Mouse (Mus musculus) heart, postnatal 14 days (tissue): ENCODE results near the gene Dnah12. TPM values are rescaled to one million over a fixed set of nuclear protein-coding genes. Genes with fewer than 3 reads are reported as not detected.
"Not testable (repeated sequence)": the region's sequence is repeated elsewhere in the genome, so short reads cannot be mapped to it uniquely, and the experiment has no call there.

ENCODE experiments used
- DNase-seq, 2 experiments: peaks; one replicate each; pipeline ENCODE4 v3.0.0; 2021 to 2022
- intact Hi-C: fragments of 180-260 bp; cut with DNase I; formaldehyde crosslinking; loops from one replicate; pipeline ENCODE4 v1.15.1; 2025
- long read RNA-seq, 2 experiments: library from polyadenylated mRNA; stranded (forward); transcript quantifications; one replicate each; pipeline ENCODE4 v2.0.0; 2021
- total RNA-seq, 2 experiments: library from RNA; stranded (reverse); gene quantifications; 2 replicates each; pipeline ENCODE4 v1.2.3; 2021

Gene Dnah12
- under 1 TPM; 0.12 to 0.22 TPM for total RNA-seq
- long read RNA-seq, experiment 1, result 0 reads
- long read RNA-seq, experiment 2, result 0 reads

GRCm38 (mm10) chr14:26692974-26693373 is at the start of gene Dnah12:
Gene Dnah12 (plus strand): TSS chr14:26693274.
- intact Hi-C loops, result no loop called here
- no peak for DNase-seq

- intact Hi-C loops, result no loop called here
- DNase-seq, result peak in 1 of 2 experiments; percentile 13
Measured at GRCm38 (mm10) chr14:26645989-26646650, 47.0 kb upstream of the Dnah12 start.

- DNase-seq, result no peak
- intact Hi-C loops, result no loop called here
Measured at GRCm38 (mm10) chr14:26647811-26648210, 45.3 kb upstream of the Dnah12 start.

GRCm38 (mm10) chr14:26651901-26652300 is 41.2 kb upstream of the Dnah12 start:
- intact Hi-C loops, result no loop called here
- no peak for DNase-seq

DNA sequence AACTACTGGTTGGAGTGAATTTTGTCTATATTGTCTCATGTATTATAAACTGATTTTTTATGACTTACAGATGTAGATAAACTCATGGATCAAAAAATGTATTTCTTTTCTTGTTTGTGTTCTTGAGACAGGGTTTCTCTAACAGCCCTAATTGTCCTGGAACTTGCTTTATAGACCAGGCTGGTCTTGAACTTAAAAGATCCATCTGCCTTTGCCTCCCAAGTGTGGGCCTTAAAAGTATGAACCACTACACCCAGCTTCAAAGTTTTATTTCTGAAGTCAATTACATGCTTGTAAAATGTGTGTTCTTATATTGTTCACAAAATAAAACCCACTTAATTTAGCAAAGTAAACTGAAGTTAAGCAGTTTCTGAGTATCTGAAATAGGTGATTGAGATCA is 34.9 kb upstream of the Dnah12 start:
- DNase-seq, result no peak
- intact Hi-C loops, result no loop called here

GRCm38 (mm10) chr14:26660233-26660632 is 32.8 kb upstream of the Dnah12 start:
- no peak for DNase-seq
- intact Hi-C loops, result no loop called here

DNA sequence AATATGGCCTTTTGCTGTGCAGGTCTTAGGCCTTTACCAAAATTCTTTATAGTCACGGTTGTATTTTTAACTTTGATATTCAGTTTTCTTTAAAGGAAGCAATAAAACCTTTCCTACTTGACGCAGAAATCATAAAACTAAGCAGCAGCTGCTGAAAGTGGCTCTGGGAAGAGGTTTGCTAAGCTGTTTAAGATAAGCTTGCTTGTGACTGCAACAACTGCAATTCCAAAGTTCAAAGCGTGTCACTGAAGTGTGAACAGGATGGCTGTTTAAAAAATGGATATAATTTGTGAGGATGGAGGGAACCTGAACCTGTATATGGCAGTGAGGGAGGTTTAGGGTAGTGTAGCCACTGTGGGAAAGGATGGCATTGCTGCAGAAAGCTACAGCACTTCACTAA is 31.1 kb upstream of the Dnah12 start:
- intact Hi-C loops, result no loop called here
- no peak for DNase-seq

DNA sequence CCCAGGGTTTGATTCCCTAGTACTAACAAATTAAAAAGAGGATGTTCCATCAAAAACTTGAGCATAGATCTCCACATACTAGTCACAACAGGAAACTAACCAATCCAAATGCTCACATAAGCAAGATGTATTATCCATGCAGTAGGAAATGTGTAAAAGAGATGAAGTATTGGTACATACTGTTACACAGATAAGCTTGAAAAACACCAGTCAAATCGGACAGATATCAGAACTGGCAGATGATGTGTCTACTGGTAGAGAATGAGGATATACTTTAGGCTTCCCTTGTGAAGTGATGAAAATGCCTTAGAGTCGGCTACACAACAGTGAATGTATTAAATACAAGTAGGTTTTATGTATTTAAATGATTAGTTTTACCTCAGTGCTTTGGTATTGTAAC is 30.6 kb upstream of the Dnah12 start:
- intact Hi-C loops, result no loop called here
- no peak for DNase-seq

- intact Hi-C loops, result no loop called here
- no peak for DNase-seq
Measured at GRCm38 (mm10) chr14:26663851-26664250, 29.2 kb upstream of the Dnah12 start.

DNA sequence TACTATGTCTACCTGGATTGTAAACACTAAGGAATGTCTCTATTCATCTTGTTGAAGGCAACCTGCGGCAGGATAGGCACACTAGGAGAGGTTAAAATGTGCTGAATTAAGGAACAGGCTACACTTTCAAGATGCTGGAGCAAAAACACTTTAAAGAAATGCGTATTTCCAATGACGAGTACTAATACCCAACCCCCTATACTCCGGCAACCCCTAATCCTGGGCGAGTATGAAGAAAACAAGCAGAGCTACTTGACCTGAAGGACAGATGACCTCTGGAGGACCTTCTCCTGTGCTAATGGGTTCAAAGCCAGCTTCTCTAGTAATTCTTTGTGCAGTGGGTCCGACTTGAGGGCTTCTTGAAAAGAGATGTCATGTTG is 25.1 kb upstream of the Dnah12 start:
- intact Hi-C loops, result loop anchor here (2.0 kb wide), 1 partner anchor 31 kb away; no protein-coding TSS in a partner anchor
- no peak for DNase-seq

DNA sequence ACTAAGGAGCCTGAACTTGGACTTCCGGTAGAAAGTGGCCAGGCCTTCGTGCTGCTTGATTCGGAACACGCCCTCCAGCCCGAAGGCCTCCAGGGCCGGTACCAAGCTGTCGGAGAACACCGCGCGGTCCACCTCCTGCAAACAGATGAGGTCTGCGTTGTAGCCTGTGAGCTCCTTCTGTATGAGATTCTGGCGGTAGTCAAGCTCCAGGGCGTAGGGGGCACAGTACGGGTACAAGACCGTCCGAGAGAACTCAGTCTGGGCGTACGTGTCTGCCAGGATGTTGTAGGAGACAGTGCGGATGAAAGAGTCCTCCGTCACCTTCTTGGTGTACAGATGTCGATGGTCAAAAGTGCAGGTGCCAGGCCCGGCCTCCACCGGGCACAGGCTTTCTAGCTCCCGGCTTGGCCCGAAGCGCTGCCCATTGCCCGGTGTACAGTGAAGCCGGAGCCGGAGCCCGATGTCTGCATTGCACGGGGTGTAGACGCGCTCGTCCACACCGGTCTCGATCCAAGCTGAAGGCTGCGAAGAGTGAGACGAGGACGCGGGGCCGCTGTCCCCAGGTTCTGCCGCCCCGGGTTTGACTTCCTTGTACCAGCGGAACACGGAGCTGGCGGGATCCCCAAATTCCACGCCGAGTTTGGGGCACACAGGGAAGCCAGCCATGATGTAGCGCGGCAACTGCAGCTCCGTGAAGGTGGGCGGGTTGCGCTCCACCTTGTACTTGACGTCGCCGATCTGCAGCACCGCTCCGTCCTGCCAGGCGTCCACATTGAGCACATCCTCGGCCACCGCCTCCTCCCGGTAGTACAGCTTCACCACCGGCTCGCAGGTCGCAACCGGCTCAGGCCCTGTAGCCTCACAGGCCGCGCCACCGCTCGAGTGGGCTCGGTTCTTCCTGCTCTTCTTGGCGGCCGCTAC is 24.4 kb upstream of the Dnah12 start:
- DNase-seq, result peak; percentile 37 to 55
- intact Hi-C loops, result loop anchor here (2.0 kb wide), 1 partner anchor 32 kb away; no protein-coding TSS in a partner anchor

DNA sequence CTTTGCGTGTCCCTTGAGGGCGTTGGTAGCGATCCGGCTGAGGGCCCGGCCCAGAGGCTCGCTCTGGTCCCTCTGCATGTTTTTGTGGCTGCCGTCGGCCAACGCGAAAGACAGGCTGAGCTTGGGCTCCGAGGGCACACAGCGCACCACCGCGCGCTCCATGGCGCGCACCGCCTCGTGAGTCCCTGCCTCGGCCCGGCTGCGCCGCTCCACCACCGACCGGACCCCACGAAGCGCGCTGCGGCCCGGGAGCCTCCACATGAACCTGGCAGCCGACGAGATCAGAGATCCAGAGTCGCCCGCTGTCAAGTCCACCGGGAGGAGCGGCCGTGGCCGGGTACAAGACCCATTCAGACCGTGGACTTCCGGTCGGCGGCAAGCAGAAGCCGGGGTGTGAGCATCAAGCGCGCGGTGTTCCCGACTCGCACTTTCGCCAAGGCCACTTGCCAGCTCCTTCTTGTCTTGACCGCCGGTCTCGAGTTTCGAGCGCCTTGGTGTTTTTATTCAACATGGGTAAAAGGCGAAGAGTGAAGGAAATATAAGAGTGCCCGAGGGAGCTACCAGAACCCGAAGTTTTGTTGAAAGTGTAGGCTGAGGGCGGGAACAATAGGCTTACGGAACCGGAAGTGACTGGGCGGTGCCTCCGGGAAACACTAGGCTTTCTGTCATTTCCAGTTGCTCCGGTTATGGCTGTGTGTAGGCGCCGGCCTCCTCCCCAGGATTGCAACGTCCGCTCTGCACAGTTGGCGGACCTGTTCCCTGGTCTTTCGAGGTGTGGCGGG is 23.6 kb upstream of the Dnah12 start, which contains the start of gene Pde12:
TSS of gene Pde12 (minus strand) at position 592 of the 782 bp plus-strand sequence.
- peak; percentile 84 to 86 for DNase-seq
- intact Hi-C loops, result loop anchor here (2.0 to 10.0 kb wide), 3 partner anchors 33 to 425 kb away; partner anchors contain the start of gene Appl1

DNA sequence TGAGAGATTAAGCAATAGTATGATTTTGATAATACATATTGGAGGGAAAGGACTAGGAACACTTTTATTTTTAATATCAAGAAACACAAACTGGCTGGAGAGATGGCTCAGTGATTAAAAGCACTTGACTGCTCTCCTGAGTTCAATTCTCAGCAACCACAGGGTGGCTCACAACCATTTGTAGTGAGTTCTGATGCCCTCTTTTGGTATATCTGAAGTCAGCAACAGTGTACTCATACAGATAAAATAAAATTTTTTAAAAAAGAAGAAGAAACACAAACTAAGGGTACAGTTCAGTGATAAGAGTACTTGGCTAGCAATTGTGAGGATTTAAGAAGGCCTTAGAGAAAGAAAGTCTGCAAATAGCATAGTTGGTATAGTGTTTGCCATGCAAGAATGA is 22.1 kb upstream of the Dnah12 start:
- intact Hi-C loops, result loop anchor here (10.0 kb wide), 2 partner anchors 304 to 424 kb away; partner anchors contain the start of gene Appl1
- DNase-seq, result no peak

GRCm38 (mm10) chr14:26671870-26672615 is 21.0 kb upstream of the Dnah12 start:
- intact Hi-C loops, result loop anchor here (10.0 kb wide), 2 partner anchors 303 to 423 kb away; partner anchors contain the start of gene Appl1
- not testable (repeated sequence) for DNase-seq

- intact Hi-C loops, result loop anchor here (10.0 kb wide), 2 partner anchors 300 to 420 kb away; partner anchors contain the start of gene Appl1
- not testable (repeated sequence) for DNase-seq
Measured at GRCm38 (mm10) chr14:26674476-26675169, 18.5 kb upstream of the Dnah12 start.

DNA sequence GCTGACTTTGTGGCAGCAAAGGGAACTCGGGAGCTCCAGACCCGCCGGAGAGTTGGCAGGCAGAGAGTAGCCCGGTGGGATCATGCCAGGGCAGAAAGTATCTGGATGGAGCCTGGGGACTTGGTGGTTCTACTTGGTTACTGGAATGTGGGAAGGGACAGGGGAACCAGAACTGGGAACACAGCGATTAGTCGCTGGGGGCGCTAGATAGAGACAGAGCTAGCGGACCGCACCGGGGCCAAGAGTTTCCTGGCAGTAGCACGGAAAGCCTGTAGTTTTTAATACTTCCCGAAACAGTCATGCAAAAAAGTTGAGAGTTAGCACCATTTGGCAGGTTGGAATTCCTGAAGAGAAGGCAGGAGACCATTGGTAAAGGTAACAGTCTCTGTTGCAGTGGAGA is 17.7 kb upstream of the Dnah12 start:
- DNase-seq, result peak; percentile 36 to 58
- intact Hi-C loops, result loop anchor here (10.0 kb wide), 2 partner anchors 299 to 419 kb away; partner anchors contain the start of gene Appl1

GRCm38 (mm10) chr14:26675791-26676190 is 17.3 kb upstream of the Dnah12 start:
- intact Hi-C loops, result loop anchor here (10.0 kb wide), 2 partner anchors 299 to 419 kb away; partner anchors contain the start of gene Appl1
- no peak for DNase-seq

GRCm38 (mm10) chr14:26690727-26691126 is 2.3 kb upstream of the Dnah12 start:
- intact Hi-C loops, result no loop called here
- no peak for DNase-seq

DNA sequence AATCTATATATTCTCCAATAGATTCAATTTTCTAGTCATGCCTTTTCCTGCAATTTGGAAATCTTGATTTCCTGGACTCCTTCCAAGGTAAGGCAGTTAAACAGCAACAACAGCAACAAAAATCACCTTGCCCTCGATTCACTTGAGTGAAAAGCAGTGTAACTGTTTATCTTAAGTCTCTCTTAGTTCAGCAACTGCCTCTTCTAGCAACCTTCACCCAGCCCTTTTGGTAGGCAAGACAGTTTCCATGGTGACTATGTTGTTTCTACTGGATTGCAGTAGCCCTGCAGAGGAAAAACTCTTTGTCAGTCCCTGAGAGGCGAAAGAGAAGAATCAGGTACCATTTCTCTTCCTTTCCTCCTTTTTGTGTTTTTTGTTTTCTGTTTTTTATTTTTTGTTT is 1.7 kb upstream of the Dnah12 start:
- no peak for DNase-seq
- intact Hi-C loops, result no loop called here
